Mouse (Mus musculus) bone marrow, adult 2 months (tissue): ENCODE results near the gene Fgf12.

ENCODE experiments used
- CTCF ChIP-seq: fragments of 200-500 bp; IDR thresholded peaks from 2 replicates; pipeline ENCODE4 v1.5.1; 2011; ENCODE audit warnings: low read length, control low read depth; ENCODE audit not compliant: control insufficient read depth, insufficient read depth
- POLR2A ChIP-seq: fragments of 200-500 bp; IDR thresholded peaks from 2 replicates; pipeline ENCODE4 v1.6.1; 2011; ENCODE audit warnings: low read depth, mild to moderate bottlenecking, control low read depth, low read length, borderline replicate concordance; ENCODE audit not compliant: control insufficient read depth

DNA sequence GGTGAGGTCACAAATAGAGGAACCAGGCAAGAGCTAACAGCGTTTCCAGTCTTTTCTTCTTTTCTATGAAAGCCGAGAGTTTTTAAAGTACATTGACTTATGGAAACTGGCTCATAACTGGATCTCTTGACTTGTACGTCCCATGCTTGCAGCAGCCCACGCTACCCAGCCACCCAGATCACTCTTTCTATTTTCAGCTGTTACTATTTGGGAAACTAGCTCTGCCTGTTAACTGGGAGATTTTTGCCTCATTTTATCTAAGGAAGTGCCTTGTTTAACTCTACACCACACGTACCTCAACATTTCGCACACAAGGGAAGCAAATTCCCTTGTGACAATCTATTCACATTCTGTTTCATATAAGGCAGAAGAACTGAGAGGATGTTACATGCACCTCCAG, 190.0 kb downstream of the Fgf12 start:
- TF ChIP-seq CTCF, result no peak
- TF ChIP-seq POLR2A, result no peak
